Mouse (Mus musculus) olfactory bulb, adult 2 months (tissue): ENCODE results near the gene Rabgap1l. TPM values are rescaled to one million over a fixed set of nuclear protein-coding genes. Genes with fewer than 3 reads are reported as not detected.

Source experiments
- H3K27ac ChIP-seq: fragments of 200-500 bp; 2 replicates; pipeline ENCODE4 v1.5.1; 2012; ENCODE audit warnings: low read depth, low read length; ENCODE audit not compliant: insufficient read depth
- H3K4me1 ChIP-seq: fragments of 200-500 bp; 2 replicates; pipeline ENCODE4 v1.6.1; 2012; ENCODE audit warnings: low read length; ENCODE audit not compliant: control insufficient read depth, insufficient read depth
- H3K4me3 ChIP-seq: fragments of 200-500 bp; 2 replicates; pipeline ENCODE4 v1.5.1; 2012; ENCODE audit warnings: mild to moderate bottlenecking, low read depth, low read length, moderate library complexity; ENCODE audit not compliant: insufficient read depth
- CTCF ChIP-seq: fragments of 200-500 bp; IDR thresholded peaks from 2 replicates; pipeline ENCODE4 v1.5.1; 2012; ENCODE audit warnings: low read depth, mild to moderate bottlenecking, low read length, moderate library complexity; ENCODE audit not compliant: insufficient read depth
- POLR2A ChIP-seq: fragments of 200-500 bp; IDR thresholded peaks from 2 replicates; pipeline ENCODE4 v1.6.1; 2012; ENCODE audit warnings: mild to moderate bottlenecking, low read depth, low read length, moderate library complexity; ENCODE audit not compliant: insufficient read depth
- WGBS: fragments of 180-500 bp; shearing (Covaris S2); methylation state at CpG from one replicate; pipeline ENCODE4 v1.1.7; 2018; 5-methylcytosine and 5-hydroxymethylcytosine counted together
- polyA plus RNA-seq: library from polyadenylated mRNA; stranded (reverse); fragments of >200 nt; gene quantifications from 2 replicates; pipeline ENCODE4 v1.2.4, GENCODE M21; 2012; ENCODE audit warnings: low replicate concordance; ENCODE audit not compliant: missing spikeins, insufficient read depth, insufficient read length

Rabgap1l gene
- polyA plus RNA-seq, 1 experiment, result 89.2 TPM

DNA sequence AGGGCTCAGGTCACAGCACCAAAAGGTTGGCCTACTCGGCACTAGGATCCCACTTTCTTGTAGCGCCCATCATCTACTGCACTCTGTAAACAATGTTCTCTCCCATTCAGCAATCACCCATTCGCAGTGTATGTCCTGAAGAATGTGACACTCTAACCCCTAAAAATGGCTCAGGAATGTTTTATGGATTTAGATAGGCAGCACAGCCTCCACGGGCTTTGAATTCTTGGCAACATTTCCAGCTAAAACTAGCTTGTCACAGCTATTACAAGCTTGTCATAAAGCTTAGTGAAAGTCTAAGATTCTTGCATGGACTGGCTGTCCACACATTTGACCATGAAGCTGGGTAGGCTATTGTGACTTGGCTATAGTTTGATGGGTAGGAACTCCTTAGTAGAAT, 274.5 kb downstream of the Rabgap1l start:
- 87% methylated on average over 4 of the region's 4 CpGs for WGBS
- TF ChIP-seq CTCF, result no peak
- TF ChIP-seq POLR2A, result no peak
- Histone ChIP-seq H3K4me1 (no peaks in the 10 kb centered on the region), H3K4me3 (no peak overlapping the region), H3K27ac (no peak overlapping the region)

DNA sequence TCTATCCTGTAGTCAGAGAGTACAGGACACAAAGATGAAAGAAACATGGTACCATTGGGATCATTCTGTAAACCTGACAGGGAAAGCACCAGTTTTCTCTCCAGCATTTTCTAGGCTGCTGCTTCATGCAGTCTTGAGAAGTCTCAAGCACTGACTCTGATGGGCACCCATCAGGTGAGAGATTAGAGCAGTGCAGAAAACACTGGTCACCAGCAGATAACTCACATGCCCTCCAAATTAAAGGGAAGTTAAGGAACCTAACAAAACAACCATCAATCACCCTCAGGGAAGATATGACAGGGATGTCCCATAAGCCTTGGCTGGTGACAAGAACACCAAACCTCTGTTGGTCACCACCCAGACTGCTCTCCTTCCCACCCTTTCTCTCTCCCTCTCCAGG, 285.2 kb downstream of the Rabgap1l start:
- H3K4me3 ChIP-seq, result no peak overlapping the region
- H3K4me1 ChIP-seq, result no peaks in the 10 kb centered on the region
- TF ChIP-seq POLR2A, result no peak
- TF ChIP-seq CTCF, result no peak
- no peak overlapping the region for H3K27ac ChIP-seq

DNA sequence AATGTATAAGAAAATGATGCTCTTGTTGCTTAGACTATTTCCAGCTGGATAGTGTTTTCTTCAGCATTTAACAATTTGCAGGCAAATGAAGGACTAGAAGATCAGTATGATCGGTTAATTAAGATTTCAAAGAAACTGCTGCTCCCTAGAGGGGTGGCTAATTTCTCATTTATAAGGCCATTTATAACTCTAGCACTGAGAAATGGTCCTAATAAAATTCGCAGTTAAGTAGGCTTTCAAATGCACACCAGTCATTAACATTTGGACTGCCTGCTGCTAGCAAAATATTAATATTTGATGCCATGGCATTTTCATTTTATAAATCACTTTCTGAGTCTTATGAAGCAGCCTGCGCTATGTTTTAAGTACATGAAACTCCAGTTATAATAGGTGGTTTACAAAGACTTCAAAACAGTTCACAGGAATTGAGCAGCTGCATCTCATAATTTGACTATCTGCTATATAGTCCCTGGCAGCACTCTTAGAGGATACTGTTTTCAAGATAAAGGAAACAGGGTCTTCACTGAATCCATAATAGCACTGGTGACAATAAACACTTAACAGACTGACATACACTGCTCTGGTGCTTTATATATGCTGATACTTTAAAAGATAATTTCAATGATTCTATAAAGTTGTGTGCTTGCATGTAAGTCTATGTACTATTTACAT, 296.0 kb downstream of the Rabgap1l start:
- TF ChIP-seq POLR2A (no peak), CTCF (no peak)

GRCm38 (mm10) chr1:160485731-160486130, 307.3 kb downstream of the Rabgap1l start:
- no peak overlapping the region for H3K4me3 ChIP-seq
- WGBS, result 75% methylated on average over 3 of the region's 3 CpGs
- H3K27ac ChIP-seq, result no peak overlapping the region
- no peaks in the 10 kb centered on the region for H3K4me1 ChIP-seq
- TF ChIP-seq CTCF (no peak), POLR2A (no peak)

More for the DNA sequence above, 296.0 kb downstream of the Rabgap1l start:
- H3K4me1 ChIP-seq, result no peaks in the 10 kb centered on the region
- H3K4me3 ChIP-seq, result no peak overlapping the region
- 59% methylated on average over 3 of the region's 3 CpGs for WGBS
- no peak overlapping the region for H3K27ac ChIP-seq

GRCm38 (mm10) chr1:160485028-160485427, 308.0 kb downstream of the Rabgap1l start:
- Histone ChIP-seq H3K27ac (no peak overlapping the region), H3K4me1 (no peaks in the 10 kb centered on the region), H3K4me3 (no peak overlapping the region)
- WGBS, result 73% methylated on average over 7 of the region's 7 CpGs
- TF ChIP-seq CTCF (no peak), POLR2A (no peak)

GRCm38 (mm10) chr1:160481643-160482042, 311.4 kb downstream of the Rabgap1l start:
- 75% methylated on average over 2 of the region's 2 CpGs for WGBS
- H3K4me3 ChIP-seq, result no peak overlapping the region
- no peaks in the 10 kb centered on the region for H3K4me1 ChIP-seq
- TF ChIP-seq POLR2A, result no peak
- TF ChIP-seq CTCF, result no peak
- H3K27ac ChIP-seq, result no peak overlapping the region

- no peak overlapping the region for H3K4me3 ChIP-seq
- TF ChIP-seq POLR2A (no peak), CTCF (no peak)
- no peaks in the 10 kb centered on the region for H3K4me1 ChIP-seq
Observed at GRCm38 (mm10) chr1:160467443-160467842, 325.6 kb downstream of the Rabgap1l start.

DNA sequence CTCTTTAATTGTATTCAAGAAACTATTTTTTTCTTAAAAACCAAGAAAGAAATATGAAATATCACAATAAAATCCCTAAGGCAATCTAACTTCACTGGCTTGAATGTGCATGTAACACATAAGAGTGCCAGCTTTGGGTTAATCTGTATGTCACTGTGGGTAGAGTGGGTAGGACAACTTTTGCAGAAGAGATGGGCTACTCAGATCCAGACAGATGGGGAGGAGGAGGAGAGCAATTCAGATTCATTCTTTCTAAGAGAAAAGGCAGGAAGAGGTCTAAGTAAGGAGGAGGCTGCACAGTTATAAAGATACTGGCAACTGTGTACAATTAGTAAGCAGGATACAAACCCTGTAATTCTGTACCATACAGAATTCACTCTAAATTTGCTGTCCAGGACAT, 327.8 kb downstream of the Rabgap1l start:
- TF ChIP-seq CTCF, result no peak
- TF ChIP-seq POLR2A, result no peak
- Histone ChIP-seq H3K27ac (no peak overlapping the region), H3K4me1 (no peaks in the 10 kb centered on the region), H3K4me3 (no peak overlapping the region)

More at GRCm38 (mm10) chr1:160467443-160467842, 325.6 kb downstream of the Rabgap1l start:
- H3K27ac ChIP-seq, result no peak overlapping the region

- Histone ChIP-seq H3K4me1 (no peaks in the 10 kb centered on the region), H3K4me3 (no peak overlapping the region), H3K27ac (no peak overlapping the region)
- TF ChIP-seq CTCF, result no peak
- no peak for TF ChIP-seq POLR2A
Observed at GRCm38 (mm10) chr1:160464148-160464547, 328.9 kb downstream of the Rabgap1l start.

DNA sequence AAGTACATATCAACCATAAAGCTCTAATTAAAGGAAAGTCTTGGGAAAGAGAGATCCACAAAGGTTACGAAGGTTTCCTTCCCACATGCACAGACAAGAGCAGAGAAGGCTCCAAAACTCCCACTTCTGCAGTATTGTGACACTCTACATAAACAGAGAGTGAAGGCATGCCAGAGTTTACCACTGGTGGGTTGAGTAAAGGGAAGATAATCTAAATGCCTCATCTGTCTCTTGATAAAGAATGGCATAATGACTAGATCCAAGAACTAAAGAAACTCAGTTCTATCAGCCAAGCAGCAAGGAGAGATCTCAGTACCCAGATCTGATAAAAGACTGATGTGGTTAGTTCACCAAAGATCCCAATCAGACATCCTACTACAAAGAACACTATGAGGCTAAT, 332.7 kb downstream of the Rabgap1l start:
- no peak overlapping the region for H3K27ac ChIP-seq
- WGBS, result 85% methylated on average over 1 of the region's 1 CpGs
- no peak overlapping the region for H3K4me3 ChIP-seq
- TF ChIP-seq CTCF (no peak), POLR2A (no peak)
- H3K4me1 ChIP-seq, result no peaks in the 10 kb centered on the region
